Mouse (Mus musculus): ENCODE measurements around the gene Egfr. TPM values are rescaled to one million over a fixed set of nuclear protein-coding genes. Genes with fewer than 3 reads are reported as not detected.

Gene Egfr
- 2.3 and 4.4 TPM in 2 replicates for polyA plus RNA-seq (2016; fragmentation: Nextera tagmentation; extraction: Ambion mirVana)

DNA sequence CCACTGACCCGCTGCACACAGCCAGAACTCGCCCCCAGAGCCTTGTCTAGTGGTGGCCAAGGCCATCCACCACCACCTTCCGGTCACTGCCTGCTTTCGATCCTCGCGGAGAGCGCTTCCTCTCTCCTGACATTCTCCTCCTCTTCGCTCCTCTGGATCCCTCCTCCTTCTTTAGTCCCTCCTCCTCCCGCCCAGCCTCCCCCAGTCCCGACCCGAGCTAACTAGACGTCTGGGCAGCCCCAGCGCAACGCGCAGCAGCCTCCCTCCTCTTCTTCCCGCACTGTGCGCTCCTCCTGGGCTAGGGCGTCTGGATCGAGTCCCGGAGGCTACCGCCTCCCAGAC lies at the start of gene Egfr:
TSS of gene Egfr (plus strand) at position 197 of the 342 bp plus-strand sequence.
- H3K9me3 ChIP-seq = no peaks in the 10 kb centered on the region
- peak within 1 kb of the TSS; percentile 45 for H3K27ac ChIP-seq (replicated peaks)
- H3K27me3 ChIP-seq (replicated peaks; ENCODE audit: low read depth, poor library complexity, severe bottlenecking) = peaks cover 58% of the 10 kb centered on the region
- peaks cover 20% of the 10 kb centered on the region for H3K4me1 ChIP-seq
- DNase-seq (ENCODE audit: low spot score) = peak; percentile 75
- H3K36me3 ChIP-seq (replicated peaks) = no peaks in the 10 kb centered on the region
- WGBS = under 1% methylated on average over 21 of the region's 21 CpGs
- H3K4me3 ChIP-seq = peak within 1 kb of the TSS; percentile 63

- Histone ChIP-seq H3K27me3 (replicated peaks; ENCODE audit: low read depth, poor library complexity, severe bottlenecking) (no peaks in the 10 kb centered on the region), H3K27ac (replicated peaks) (no peak overlapping the region), H3K9me3 (no peaks in the 10 kb centered on the region), H3K4me3 (no peak overlapping the region), H3K36me3 (replicated peaks) (no peaks in the 10 kb centered on the region), H3K4me1 (no peaks in the 10 kb centered on the region)
- no peak for DNase-seq (ENCODE audit: low spot score)
- 87% methylated on average over 3 of the region's 3 CpGs for whole genome bisulfite sequencing
Measured at GRCm38 (mm10) chr11:16703221-16703620, 48.8 kb upstream of the Egfr start.

DNA sequence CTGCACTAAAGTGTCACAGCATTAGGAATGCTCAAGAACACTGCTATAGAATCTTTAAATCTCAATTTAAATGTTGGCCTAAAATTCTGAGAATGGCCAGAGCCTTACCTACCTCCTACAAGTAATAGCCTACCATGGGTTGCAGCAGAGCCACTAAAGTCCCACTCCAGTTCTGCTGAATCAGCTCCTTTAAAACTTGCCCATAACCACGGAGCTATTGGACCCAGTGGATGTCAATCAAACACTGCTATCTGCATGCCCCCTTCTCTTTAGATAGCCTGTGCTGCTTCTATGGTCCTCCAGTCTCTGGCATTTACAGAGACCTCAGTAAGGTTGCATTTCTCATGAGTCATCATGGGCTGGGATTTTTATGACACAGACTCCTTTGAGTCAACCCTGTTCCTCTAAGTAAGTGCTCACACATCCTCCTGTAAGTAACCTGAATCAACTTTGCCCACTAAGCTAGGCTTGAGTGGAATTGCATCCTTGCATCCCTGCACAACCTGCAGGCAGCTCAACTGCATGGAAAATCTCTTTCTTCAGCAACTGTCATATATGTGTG lies 16.8 kb upstream of the Egfr start:
- 55% methylated on average over 1 of the region's 1 CpGs for WGBS
- Histone ChIP-seq H3K36me3 (replicated peaks) (no peaks in the 10 kb centered on the region), H3K9me3 (no peaks in the 10 kb centered on the region), H3K4me3 (no peak overlapping the region), H3K27me3 (replicated peaks; ENCODE audit: low read depth, poor library complexity, severe bottlenecking) (no peaks in the 10 kb centered on the region), H3K4me1 (no peaks in the 10 kb centered on the region), H3K27ac (replicated peaks) (no peak overlapping the region)
- no peak for DNase-seq (ENCODE audit: low spot score)

DNA sequence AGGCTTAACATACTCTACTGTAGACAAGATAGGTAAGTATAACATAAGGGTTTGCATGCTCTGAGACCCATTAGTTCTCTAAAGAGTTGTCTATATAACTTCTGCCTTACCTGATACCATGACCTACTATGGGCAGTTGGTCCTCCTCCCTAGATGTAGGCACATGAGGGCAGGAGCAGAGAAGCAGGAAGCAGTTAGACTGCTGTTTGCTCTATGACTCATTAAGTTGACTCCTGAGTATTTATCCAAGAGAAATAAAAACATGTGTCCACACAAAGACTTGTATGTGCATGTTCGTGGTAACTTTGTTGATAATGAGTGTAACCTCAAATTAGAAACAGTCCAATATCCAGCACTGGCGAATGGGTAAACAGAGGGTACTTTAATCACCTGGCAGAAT lies 14.7 kb upstream of the Egfr start:
- WGBS = 64% methylated on average over 2 of the region's 2 CpGs
- no peak overlapping the region for H3K27ac ChIP-seq (replicated peaks)
- H3K9me3 ChIP-seq = no peaks in the 10 kb centered on the region
- H3K4me3 ChIP-seq = no peak overlapping the region
- peaks cover 12% of the 10 kb centered on the region for H3K4me1 ChIP-seq
- no peak for DNase-seq (ENCODE audit: low spot score)
- H3K27me3 ChIP-seq (replicated peaks; ENCODE audit: low read depth, poor library complexity, severe bottlenecking) = no peaks in the 10 kb centered on the region
- no peaks in the 10 kb centered on the region for H3K36me3 ChIP-seq (replicated peaks)

DNA sequence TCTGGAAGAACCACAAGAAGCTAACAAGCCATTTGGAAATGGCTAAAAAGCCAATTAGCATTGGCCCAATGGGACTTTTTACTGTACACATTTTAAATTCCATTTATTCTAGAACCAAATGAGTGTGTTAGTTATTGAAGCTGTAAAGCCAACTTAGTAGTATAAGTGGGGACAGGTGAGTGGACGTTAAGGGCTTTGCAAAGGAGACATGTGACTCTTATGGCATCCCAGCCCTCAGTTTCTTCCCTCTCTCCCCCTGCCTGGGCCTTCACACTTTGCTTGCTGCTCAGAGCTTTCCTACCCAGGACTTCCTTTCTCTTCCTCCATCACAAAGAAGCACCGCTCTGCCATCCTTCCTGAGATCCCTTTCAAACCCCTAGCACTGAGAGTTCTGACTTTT lies 13.3 kb upstream of the Egfr start:
- Histone ChIP-seq H3K27ac (replicated peaks) (no peak overlapping the region), H3K36me3 (replicated peaks) (no peaks in the 10 kb centered on the region)

DNA sequence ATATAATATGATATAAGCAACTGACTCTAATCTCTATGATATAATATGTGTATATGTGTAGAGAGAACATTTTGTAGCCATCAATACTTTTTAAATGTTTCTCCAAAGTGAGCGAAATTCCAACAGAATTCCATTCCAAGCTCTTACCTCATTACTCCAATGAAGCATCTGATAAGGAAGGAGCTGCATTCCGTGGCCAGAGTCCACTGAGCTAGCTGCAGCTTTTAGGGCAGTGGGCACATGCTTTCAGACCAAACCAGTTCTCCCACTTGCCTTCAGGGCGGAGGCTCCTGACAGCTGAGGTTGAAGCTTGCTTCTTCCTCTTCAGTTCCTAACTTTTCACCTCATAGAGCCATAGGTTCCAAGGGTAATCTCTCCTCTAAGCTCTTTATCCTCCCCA lies 12.8 kb upstream of the Egfr start:
- 70% methylated on average over 3 of the region's 3 CpGs for WGBS
- no peaks in the 10 kb centered on the region for H3K27me3 ChIP-seq (replicated peaks; ENCODE audit: low read depth, poor library complexity, severe bottlenecking)
- no peak overlapping the region for H3K27ac ChIP-seq (replicated peaks)
- no peak for DNase-seq (ENCODE audit: low spot score)
- H3K9me3 ChIP-seq = no peaks in the 10 kb centered on the region
- no peak overlapping the region for H3K4me3 ChIP-seq
- peaks cover 13% of the 10 kb centered on the region for H3K4me1 ChIP-seq
- H3K36me3 ChIP-seq (replicated peaks) = no peaks in the 10 kb centered on the region

More for the DNA sequence above, 13.3 kb upstream of the Egfr start:
- Histone ChIP-seq H3K4me3 (no peak overlapping the region), H3K9me3 (no peaks in the 10 kb centered on the region), H3K27me3 (replicated peaks; ENCODE audit: low read depth, poor library complexity, severe bottlenecking) (no peaks in the 10 kb centered on the region), H3K4me1 (peaks cover 13% of the 10 kb centered on the region)
- WGBS = 76% methylated on average over 2 of the region's 2 CpGs
- no peak for DNase-seq (ENCODE audit: low spot score)

- Histone ChIP-seq H3K27ac (replicated peaks) (no peak overlapping the region), H3K4me1 (peaks cover 13% of the 10 kb centered on the region), H3K36me3 (replicated peaks) (no peaks in the 10 kb centered on the region), H3K27me3 (replicated peaks; ENCODE audit: low read depth, poor library complexity, severe bottlenecking) (no peaks in the 10 kb centered on the region), H3K9me3 (no peaks in the 10 kb centered on the region), H3K4me3 (no peak overlapping the region)
- no peak for DNase-seq (ENCODE audit: low spot score)
- 68% methylated on average over 10 of the region's 10 CpGs for WGBS
Measured at GRCm38 (mm10) chr11:16740691-16741611, 11.1 kb upstream of the Egfr start.

DNA sequence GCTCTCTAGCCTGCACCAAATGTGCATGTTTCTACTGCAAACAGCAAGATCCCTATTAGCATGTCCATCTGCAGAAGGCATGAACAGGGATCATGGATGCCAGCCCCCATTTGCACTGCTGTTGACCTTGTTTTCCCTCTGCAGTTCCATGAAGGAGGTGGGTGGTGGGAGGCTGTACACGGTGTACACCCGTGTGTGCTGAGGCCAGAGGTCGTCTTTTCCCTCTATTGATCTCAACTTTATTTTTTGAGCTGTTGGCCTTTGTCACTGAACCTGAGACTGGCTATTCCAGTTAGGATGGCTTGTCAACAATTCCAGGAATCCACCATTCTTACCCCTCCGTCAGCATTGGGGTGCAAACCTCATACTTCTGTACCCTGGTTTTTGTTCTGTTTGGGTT lies 9.8 kb upstream of the Egfr start:
- no peak overlapping the region for H3K27ac ChIP-seq (replicated peaks)
- no peak for DNase-seq (ENCODE audit: low spot score)
- no peak overlapping the region for H3K4me3 ChIP-seq
- WGBS = 70% methylated on average over 4 of the region's 4 CpGs
- no peaks in the 10 kb centered on the region for H3K9me3 ChIP-seq
- H3K27me3 ChIP-seq (replicated peaks; ENCODE audit: low read depth, poor library complexity, severe bottlenecking) = no peaks in the 10 kb centered on the region
- H3K36me3 ChIP-seq (replicated peaks) = no peaks in the 10 kb centered on the region
- H3K4me1 ChIP-seq = peaks cover 13% of the 10 kb centered on the region

GRCm38 (mm10) chr11:16742821-16743220 lies 9.2 kb upstream of the Egfr start:
- no peaks in the 10 kb centered on the region for H3K36me3 ChIP-seq (replicated peaks)
- 90% methylated on average over 2 of the region's 2 CpGs for WGBS

GRCm38 (mm10) chr11:16751457-16751982 lies 483 bp upstream of the Egfr start:
- 30% methylated on average over 7 of the region's 7 CpGs for WGBS

More at GRCm38 (mm10) chr11:16742821-16743220, 9.2 kb upstream of the Egfr start:
- H3K9me3 ChIP-seq = no peaks in the 10 kb centered on the region
- no peaks in the 10 kb centered on the region for H3K27me3 ChIP-seq (replicated peaks; ENCODE audit: low read depth, poor library complexity, severe bottlenecking)
- H3K4me3 ChIP-seq = no peak overlapping the region
- no peak for DNase-seq (ENCODE audit: low spot score)
- H3K27ac ChIP-seq (replicated peaks) = no peak overlapping the region
- peaks cover 13% of the 10 kb centered on the region for H3K4me1 ChIP-seq

DNA sequence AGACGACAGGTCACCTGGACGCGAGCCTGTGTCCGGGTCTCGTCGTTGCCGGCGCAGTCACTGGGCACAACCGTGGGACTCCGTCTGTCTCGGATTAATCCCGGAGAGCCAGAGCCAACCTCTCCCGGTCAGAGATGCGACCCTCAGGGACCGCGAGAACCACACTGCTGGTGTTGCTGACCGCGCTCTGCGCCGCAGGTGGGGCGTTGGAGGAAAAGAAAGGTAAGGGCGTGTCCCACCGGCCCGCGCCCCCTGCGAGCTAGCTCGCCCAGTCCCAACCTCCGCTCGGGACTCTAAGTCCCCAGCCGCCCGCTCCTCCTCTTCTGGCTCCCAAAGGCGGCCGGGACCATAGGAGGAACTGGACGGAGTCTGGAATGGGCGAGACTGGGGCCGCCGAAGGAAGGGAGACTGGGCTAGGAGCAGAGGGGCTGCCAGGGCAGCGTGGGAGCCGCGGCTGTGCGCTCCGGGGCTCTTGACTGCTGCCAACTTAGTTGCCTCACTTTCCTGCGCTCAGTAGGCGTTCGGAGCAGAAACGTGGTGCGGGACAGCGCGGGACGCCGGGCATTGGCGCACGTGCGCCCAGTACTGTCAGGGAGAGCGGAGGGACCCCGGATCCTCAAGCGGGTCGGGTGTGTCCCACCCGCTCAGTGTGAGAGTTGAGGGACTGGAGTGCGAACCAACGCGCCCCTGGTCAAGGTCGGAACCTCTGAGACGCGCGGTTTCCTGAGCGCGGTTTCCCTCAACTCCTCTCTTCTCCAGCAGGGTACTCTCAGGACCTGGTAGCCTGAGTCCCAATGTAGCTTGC lies 548 bp downstream of the Egfr start:
- Histone ChIP-seq H3K36me3 (replicated peaks) (no peaks in the 10 kb centered on the region), H3K27ac (replicated peaks) (peak overlapping the region; percentile 45), H3K27me3 (replicated peaks; ENCODE audit: low read depth, poor library complexity, severe bottlenecking) (peaks cover 58% of the 10 kb centered on the region), H3K4me3 (peak overlapping the region; percentile 63), H3K4me1 (peaks cover 20% of the 10 kb centered on the region), H3K9me3 (no peaks in the 10 kb centered on the region)
- peak; percentile 58 for DNase-seq (ENCODE audit: low spot score)
- WGBS = under 1% methylated on average over 68 of the region's 68 CpGs

More at GRCm38 (mm10) chr11:16751457-16751982, 483 bp upstream of the Egfr start:
- Histone ChIP-seq H3K4me3 (peak overlapping the region; percentile 63), H3K4me1 (peaks cover 20% of the 10 kb centered on the region), H3K36me3 (replicated peaks) (no peaks in the 10 kb centered on the region), H3K27ac (replicated peaks) (peak overlapping the region; percentile 45; the same call in 1 of the 2 replicates), H3K9me3 (no peaks in the 10 kb centered on the region), H3K27me3 (replicated peaks; ENCODE audit: low read depth, poor library complexity, severe bottlenecking) (peaks cover 56% of the 10 kb centered on the region)
- no peak for DNase-seq (ENCODE audit: low spot score)

Measured in embryonic facial prominence, embryonic 10.5 days (tissue).